Mouse (Mus musculus) stomach, postnatal 0 days (tissue): ENCODE results near the gene Prkg1.

Experiments used
- CTCF ChIP-seq: IDR thresholded peaks from 2 replicates; pipeline ENCODE4 v1.5.1; 2016; ENCODE audit warnings: antibody characterized with exemption, low read depth, mild to moderate bottlenecking, moderate library complexity
- EP300 ChIP-seq: optimal IDR thresholded peaks from 2 replicates; pipeline ENCODE3; 2016; ENCODE audit warnings: antibody characterized with exemption

DNA sequence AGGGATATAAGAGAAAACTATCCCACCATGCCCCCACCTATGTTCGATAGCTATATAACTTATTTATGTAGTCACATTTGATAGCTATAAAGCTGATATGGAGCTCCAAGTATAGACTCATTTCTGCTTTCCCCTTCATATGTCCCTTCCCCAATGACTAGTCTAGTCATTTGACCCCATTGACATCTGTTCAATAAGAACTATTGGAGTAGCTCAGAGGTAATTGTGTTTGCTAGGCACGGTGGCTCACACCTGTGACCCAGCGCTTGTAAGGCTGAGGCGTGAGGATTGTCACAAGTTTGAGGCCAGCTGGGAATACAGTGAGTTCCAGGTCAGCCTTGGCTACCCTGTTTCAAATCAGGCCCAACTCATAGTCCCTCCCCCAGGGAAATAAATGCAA is 921.2 kb downstream of the Prkg1 start:
- TF ChIP-seq CTCF (no peak), EP300 (no peak)
